Mouse (Mus musculus): Measurements from ENCODE around the gene Was. TPM values are rescaled to one million over a fixed set of nuclear protein-coding genes. Genes with fewer than 3 reads are reported as not detected.
A peak's percentile ranks its signal among the peaks of the same experiment; 100 is the strongest.
"Not testable (repeated sequence)": the region's sequence is repeated elsewhere in the genome, so short reads cannot be mapped to it uniquely, and the experiment has no call there.

Was gene
- polyA plus RNA-seq, 1 experiment from 2014 or later = 0.32 TPM

DNA sequence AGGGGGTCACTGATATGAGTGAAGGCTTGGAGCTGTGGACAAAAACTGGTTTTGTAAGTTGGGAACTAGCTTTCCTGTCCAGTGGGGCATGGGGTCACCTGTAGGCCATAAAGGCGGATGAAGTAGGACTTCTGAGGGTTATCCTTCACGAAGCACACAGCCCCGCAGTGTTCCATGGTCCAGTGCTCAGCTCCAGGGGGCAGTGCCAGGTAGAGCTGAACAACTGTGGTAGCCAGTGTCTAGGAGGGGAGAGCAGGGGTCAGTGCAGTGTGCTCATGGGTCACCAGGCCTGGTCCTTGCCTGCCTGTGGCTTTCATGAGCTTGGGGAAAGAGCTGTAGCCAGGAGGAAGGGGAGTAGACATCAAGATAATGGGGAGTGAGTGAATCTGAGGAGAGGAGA lies 552 bp downstream of the Was start:
- no peak overlapping the region for H3K9ac ChIP-seq (ENCODE audit: low read length)
- H3K9me3 ChIP-seq (ENCODE audit: control insufficient read depth, low read length) = no peaks in the 10 kb centered on the region
- 87% methylated on average over 3 of the region's 3 CpGs for WGBS
- H3K27me3 ChIP-seq (ENCODE audit: control insufficient read depth, insufficient read depth, low read length) = no peaks in the 10 kb centered on the region
- ATAC-seq (ENCODE audit: insufficient read depth, low FRiP score, low TSS enrichment) (no peak), DNase-seq (ENCODE audit: low spot score) (no peak)
- H3K27ac ChIP-seq (ENCODE audit: low read depth, low read length) = no peak overlapping the region
- H3K4me3 ChIP-seq (ENCODE audit: low read depth, low read length) = no peak overlapping the region
- H3K4me2 ChIP-seq (ENCODE audit: low read depth) = no peak overlapping the region
- no peaks in the 10 kb centered on the region for H3K4me1 ChIP-seq (ENCODE audit: control insufficient read depth, insufficient read depth, low read length)
- H3K36me3 ChIP-seq (ENCODE audit: control insufficient read depth, insufficient read depth, low read length) = no peaks in the 10 kb centered on the region

DNA sequence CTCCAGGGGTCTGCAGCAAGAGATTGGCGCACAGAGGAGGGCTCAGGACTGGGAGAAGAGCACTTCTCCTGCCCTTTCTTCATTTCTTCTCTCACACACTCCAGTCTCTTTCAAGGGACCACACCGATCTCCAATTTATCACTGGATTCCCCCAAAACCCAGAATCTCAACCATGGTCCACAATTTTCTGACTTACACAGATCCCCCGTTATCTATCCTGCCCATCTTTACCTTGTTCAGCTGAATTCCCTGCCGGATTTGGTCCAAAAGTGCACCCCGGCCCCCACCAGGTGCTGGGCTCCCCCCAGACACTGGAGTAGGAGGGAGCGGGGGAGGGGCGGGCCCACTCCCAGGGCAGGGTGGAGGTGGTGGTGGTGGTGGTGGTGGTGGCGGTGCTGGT lies 4.7 kb downstream of the Was start:
- no peak for ATAC-seq (ENCODE audit: insufficient read depth, low FRiP score, low TSS enrichment)
- Histone ChIP-seq H3K4me1 (ENCODE audit: control insufficient read depth, insufficient read depth, low read length) (no peaks in the 10 kb centered on the region), H3K27ac (ENCODE audit: low read depth, low read length) (no peak overlapping the region), H3K4me3 (ENCODE audit: low read depth, low read length) (no peak overlapping the region), H3K27me3 (ENCODE audit: control insufficient read depth, insufficient read depth, low read length) (no peaks in the 10 kb centered on the region), H3K9me3 (ENCODE audit: control insufficient read depth, low read length) (no peaks in the 10 kb centered on the region), H3K4me2 (ENCODE audit: low read depth) (no peak overlapping the region), H3K36me3 (ENCODE audit: control insufficient read depth, insufficient read depth, low read length) (no peaks in the 10 kb centered on the region), H3K9ac (ENCODE audit: low read length) (no peak overlapping the region)
- WGBS = 92% methylated on average over 7 of the region's 8 CpGs
- DNase-seq (ENCODE audit: low spot score) = no peak

DNA sequence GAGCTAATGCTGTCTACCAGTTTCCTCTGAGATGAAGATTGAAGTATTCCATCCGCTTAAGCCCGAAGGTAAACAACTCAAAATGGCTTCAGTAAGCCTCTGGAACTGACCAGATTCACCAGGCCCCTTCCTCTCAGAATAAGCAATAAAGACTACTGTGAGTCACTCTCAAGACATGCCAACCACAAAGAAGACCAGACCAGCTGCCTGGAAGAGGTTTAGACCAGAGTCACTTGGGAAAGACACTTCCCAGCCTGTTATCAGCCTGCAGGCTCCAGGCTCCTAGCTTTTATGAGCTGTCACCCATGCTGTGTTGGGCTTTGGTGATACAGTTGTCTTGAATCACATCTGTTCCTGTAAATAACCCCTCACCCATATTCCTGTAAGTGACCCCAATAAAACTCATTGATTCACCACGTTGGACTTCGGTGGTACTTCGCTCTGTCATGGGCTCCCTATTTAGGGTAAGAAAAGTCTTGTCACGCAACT lies 5.5 kb downstream of the Was start:
- no peak for DNase-seq (ENCODE audit: low spot score)
- Histone ChIP-seq H3K27me3 (ENCODE audit: control insufficient read depth, insufficient read depth, low read length) (no peaks in the 10 kb centered on the region), H3K4me1 (ENCODE audit: control insufficient read depth, insufficient read depth, low read length) (no peaks in the 10 kb centered on the region), H3K36me3 (ENCODE audit: control insufficient read depth, insufficient read depth, low read length) (no peaks in the 10 kb centered on the region), H3K9me3 (ENCODE audit: control insufficient read depth, low read length) (no peaks in the 10 kb centered on the region), H3K27ac (ENCODE audit: low read depth, low read length) (no peak overlapping the region), H3K4me3 (ENCODE audit: low read depth, low read length) (no peak overlapping the region), H3K9ac (ENCODE audit: low read length) (no peak overlapping the region), H3K4me2 (ENCODE audit: low read depth) (no peak overlapping the region)
- 93% methylated on average over 6 of the region's 6 CpGs for WGBS
- no peak for ATAC-seq (ENCODE audit: insufficient read depth, low FRiP score, low TSS enrichment)

DNA sequence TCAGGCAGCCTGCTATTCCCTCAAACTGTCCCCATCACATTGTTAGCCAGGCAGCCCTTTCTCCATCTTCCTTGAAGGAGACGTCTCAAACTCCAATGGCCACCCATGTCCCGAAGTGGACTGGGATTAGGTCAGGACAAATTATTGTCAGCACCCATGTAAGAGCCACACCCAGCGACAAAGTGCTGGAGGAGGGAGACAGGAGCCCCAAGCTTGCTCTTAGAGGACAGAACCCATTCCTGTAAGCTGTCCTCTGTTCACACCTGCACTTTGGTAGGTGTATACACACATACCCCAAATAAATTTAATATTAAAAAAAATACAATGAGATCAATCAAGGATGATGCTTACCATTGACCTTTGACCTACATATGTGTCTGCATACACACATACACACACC lies 15.2 kb downstream of the Was start:
- Histone ChIP-seq H3K9ac (ENCODE audit: low read length) (peak overlapping the region; percentile 35; the same call in 1 of the 2 replicates), H3K27ac (ENCODE audit: low read depth, low read length) (peak overlapping the region; percentile 39; the same call in 1 of the 2 replicates), H3K4me3 (ENCODE audit: low read depth, low read length) (peak overlapping the region; percentile 30), H3K4me1 (ENCODE audit: control insufficient read depth, insufficient read depth, low read length) (no peaks in the 10 kb centered on the region), H3K9me3 (ENCODE audit: control insufficient read depth, low read length) (no peaks in the 10 kb centered on the region), H3K4me2 (ENCODE audit: low read depth) (peak overlapping the region; percentile 41), H3K27me3 (ENCODE audit: control insufficient read depth, insufficient read depth, low read length) (no peaks in the 10 kb centered on the region), H3K36me3 (ENCODE audit: control insufficient read depth, insufficient read depth, low read length) (no peaks in the 10 kb centered on the region; the same call in 1 of the 2 replicates)
- 23% methylated on average over 3 of the region's 3 CpGs for WGBS
- DNase-seq (ENCODE audit: low spot score) (no peak), ATAC-seq (ENCODE audit: insufficient read depth, low FRiP score, low TSS enrichment) (peak; percentile 27; the same call in 1 of the 2 replicates)

DNA sequence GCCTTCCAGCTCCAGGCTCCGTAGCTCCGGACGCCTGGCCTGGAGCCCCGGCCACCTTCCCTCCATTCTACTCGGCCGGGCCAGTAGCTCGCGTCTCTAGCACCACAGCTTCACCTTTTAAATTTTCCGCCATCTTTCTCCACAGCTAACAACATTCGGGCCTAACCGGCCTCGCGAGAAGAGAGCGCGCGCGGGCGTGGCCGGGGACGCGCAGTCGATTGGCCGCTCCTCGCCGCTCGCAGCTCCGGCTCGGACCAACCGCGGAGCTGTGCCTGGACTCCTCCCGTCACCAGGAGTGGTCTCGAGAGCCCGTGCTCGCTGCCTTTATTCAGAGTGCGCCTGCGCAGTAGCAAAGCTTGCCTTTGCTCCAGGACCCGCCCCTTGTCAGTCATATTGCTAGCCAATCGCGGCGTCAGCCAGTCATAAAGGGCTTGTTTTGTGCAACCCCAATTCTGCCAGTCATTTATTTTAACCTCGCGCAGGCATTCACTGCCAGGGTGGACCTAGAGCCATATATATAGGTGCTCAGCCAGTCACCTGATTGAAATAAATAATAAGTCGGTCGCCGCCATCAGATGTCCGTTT lies 15.8 kb downstream of the Was start, which contains the start of gene Suv39h1:
Suv39h1 (minus strand) TSS at position 331 of the 585 bp plus-strand sequence.
- 27% methylated on average over 37 of the region's 46 CpGs for WGBS
- no peaks in the 10 kb centered on the region for H3K9me3 ChIP-seq (ENCODE audit: control insufficient read depth, low read length)
- no peaks in the 10 kb centered on the region for H3K4me1 ChIP-seq (ENCODE audit: control insufficient read depth, insufficient read depth, low read length)
- H3K4me3 ChIP-seq (ENCODE audit: low read depth, low read length) = peak within 1 kb of the TSS; percentile 59
- peak within 1 kb of the TSS; percentile 80 for H3K27ac ChIP-seq (ENCODE audit: low read depth, low read length)
- H3K4me2 ChIP-seq (ENCODE audit: low read depth) = peak within 1 kb of the TSS; percentile 43
- DNase-seq (ENCODE audit: low spot score) (peak; percentile 92), ATAC-seq (ENCODE audit: insufficient read depth, low FRiP score, low TSS enrichment) (peak; percentile 95)
- H3K36me3 ChIP-seq (ENCODE audit: control insufficient read depth, insufficient read depth, low read length) = no peaks in the 10 kb centered on the region; the same call in 1 of the 2 replicates
- no peaks in the 10 kb centered on the region for H3K27me3 ChIP-seq (ENCODE audit: control insufficient read depth, insufficient read depth, low read length)
- peak within 1 kb of the TSS; percentile 63 for H3K9ac ChIP-seq (ENCODE audit: low read length)

DNA sequence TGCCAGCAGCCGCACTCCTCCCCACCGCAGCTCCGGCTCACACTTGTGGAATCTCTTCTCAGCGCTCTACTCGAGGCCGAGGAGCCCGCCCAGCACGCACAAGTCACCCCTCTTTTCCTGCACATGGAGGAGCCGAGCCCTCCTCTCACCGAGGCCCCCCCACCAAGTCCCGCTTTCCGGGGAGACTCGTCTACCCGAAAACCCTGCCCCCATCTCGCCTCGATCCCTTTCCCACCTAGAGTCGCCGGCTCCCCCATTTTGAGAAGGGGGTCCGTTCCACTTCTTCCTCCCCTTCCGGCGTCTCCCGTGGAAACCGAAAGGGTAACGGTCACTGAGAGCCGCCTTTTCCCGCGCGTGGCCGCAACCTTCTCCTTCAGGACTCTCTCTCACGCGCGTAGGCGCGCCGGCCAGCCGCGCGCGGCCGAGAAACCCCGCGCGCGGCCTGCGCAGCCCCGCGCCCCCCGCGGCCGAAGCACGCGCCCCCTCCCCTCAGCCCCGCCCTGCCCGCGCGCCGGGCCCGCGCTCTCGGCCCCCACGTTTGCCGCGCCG lies 16.3 kb downstream of the Was start:
- ATAC-seq (ENCODE audit: insufficient read depth, low FRiP score, low TSS enrichment) (peak; percentile 20; the same call in 1 of the 2 replicates), DNase-seq (ENCODE audit: low spot score) (peak; percentile 29)
- Histone ChIP-seq H3K27me3 (ENCODE audit: control insufficient read depth, insufficient read depth, low read length) (no peaks in the 10 kb centered on the region), H3K9me3 (ENCODE audit: control insufficient read depth, low read length) (no peaks in the 10 kb centered on the region), H3K4me2 (ENCODE audit: low read depth) (peak overlapping the region; percentile 43), H3K27ac (ENCODE audit: low read depth, low read length) (peak overlapping the region; percentile 80), H3K4me3 (ENCODE audit: low read depth, low read length) (peak overlapping the region; percentile 59), H3K9ac (ENCODE audit: low read length) (peak overlapping the region; percentile 63), H3K4me1 (ENCODE audit: control insufficient read depth, insufficient read depth, low read length) (no peaks in the 10 kb centered on the region), H3K36me3 (ENCODE audit: control insufficient read depth, insufficient read depth, low read length) (no peaks in the 10 kb centered on the region; the same call in 1 of the 2 replicates)
- WGBS = 24% methylated on average over 32 of the region's 64 CpGs

DNA sequence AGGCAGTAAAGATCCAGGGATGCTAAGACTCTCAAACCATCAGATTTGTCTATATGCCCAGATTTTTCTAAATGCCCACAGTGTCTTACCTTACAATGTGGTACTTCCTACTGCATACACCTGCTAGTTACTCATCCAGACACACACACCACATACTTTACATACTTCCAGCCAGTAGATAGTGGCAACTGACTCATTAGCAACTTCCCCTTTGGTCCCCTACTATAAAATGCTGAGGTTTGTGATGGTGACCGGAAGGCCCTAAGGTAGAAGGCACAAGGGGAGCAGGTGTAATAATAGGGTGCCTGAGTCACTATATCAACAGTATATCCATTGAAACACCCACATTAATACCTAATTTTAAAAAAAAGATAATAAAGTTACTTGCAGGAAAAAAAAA lies 21.1 kb downstream of the Was start:
- DNase-seq (ENCODE audit: low spot score) (no peak), ATAC-seq (ENCODE audit: insufficient read depth, low FRiP score, low TSS enrichment) (no peak)
- H3K4me3 ChIP-seq (ENCODE audit: low read depth, low read length) = no peak overlapping the region
- H3K27ac ChIP-seq (ENCODE audit: low read depth, low read length) = no peak overlapping the region
- H3K36me3 ChIP-seq (ENCODE audit: control insufficient read depth, insufficient read depth, low read length) = no peaks in the 10 kb centered on the region; the same call in none of the 2 replicates
- H3K27me3 ChIP-seq (ENCODE audit: control insufficient read depth, insufficient read depth, low read length) = no peaks in the 10 kb centered on the region
- no peak overlapping the region for H3K4me2 ChIP-seq (ENCODE audit: low read depth)
- H3K9me3 ChIP-seq (ENCODE audit: control insufficient read depth, low read length) = no peaks in the 10 kb centered on the region
- no peaks in the 10 kb centered on the region for H3K4me1 ChIP-seq (ENCODE audit: control insufficient read depth, insufficient read depth, low read length)
- no peak overlapping the region for H3K9ac ChIP-seq (ENCODE audit: low read length)
- WGBS = 95% methylated on average over 1 of the region's 1 CpGs

DNA sequence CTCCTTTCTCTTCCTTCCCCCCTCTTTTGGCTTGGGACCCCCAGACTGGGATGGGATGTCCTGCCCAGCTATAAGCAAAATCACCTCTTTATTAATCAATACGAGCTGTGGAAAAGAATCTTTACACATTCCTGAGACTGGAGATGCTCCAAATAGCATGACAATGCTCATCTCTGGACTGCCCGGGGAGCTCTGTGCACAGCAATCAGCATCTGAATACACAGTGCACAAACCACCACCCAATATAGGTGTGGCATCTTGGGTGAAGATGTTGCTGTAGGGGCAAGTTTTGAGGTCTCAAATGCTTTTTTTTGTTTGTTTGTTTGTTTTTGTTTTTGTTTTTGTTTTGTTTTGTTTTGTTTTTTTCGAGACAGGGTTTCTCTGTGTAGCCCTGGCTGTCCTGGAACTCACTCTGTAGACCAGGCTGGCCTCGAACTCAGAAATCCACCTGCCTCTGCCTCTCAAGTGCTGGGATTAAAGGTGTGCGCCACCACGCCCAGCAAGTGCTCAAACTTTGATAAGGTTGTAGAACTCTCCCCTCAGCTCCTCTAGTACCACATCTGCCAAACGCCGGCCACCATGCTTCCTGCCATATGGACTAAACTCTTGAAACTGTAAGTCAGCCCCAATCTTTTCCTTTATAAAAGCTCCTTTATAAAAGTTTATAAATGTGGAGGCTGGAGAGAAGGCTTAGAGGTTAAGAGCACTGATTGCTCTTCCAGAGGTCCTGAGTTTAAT lies 39.1 kb downstream of the Was start:
- not testable (repeated sequence) for H3K27ac ChIP-seq (ENCODE audit: low read depth, low read length); H3K4me1 ChIP-seq (ENCODE audit: control insufficient read depth, insufficient read depth, low read length); DNase-seq (ENCODE audit: low spot score); ATAC-seq (ENCODE audit: insufficient read depth, low FRiP score, low TSS enrichment); H3K36me3 ChIP-seq (ENCODE audit: control insufficient read depth, insufficient read depth, low read length); H3K4me3 ChIP-seq (ENCODE audit: low read depth, low read length); H3K27me3 ChIP-seq (ENCODE audit: control insufficient read depth, insufficient read depth, low read length); H3K9me3 ChIP-seq (ENCODE audit: control insufficient read depth, low read length); H3K4me2 ChIP-seq (ENCODE audit: low read depth); H3K9ac ChIP-seq (ENCODE audit: low read length)
- WGBS = 82% methylated on average over 7 of the region's 8 CpGs
